Mouse (Mus musculus) thymus, adult 2 months (tissue): Measurements from ENCODE around the gene Pcsk5.

Experiments
- CTCF ChIP-seq: fragments of 200-500 bp; IDR thresholded peaks from 2 replicates; pipeline ENCODE4 v1.5.1; 2012; ENCODE audit warnings: mild to moderate bottlenecking, control low read depth, low read length, moderate library complexity, borderline replicate concordance; ENCODE audit not compliant: control insufficient read depth, poor library complexity, insufficient read depth; ENCODE audit errors: extremely low read depth
- POLR2A ChIP-seq: fragments of 200-500 bp; IDR thresholded peaks from 2 replicates; pipeline ENCODE4 v1.6.1; 2012; ENCODE audit warnings: mild to moderate bottlenecking, low read length, control low read depth, moderate library complexity; ENCODE audit not compliant: control insufficient read depth, poor library complexity, insufficient read depth; ENCODE audit errors: extremely low read depth

GRCm38 (mm10) chr19:17786744-17787143, 50.7 kb downstream of the Pcsk5 start:
- TF ChIP-seq CTCF (no peak), POLR2A (no peak)
